Mouse (Mus musculus) left cerebral cortex, adult 2 months (tissue): ENCODE data around the gene Anxa3. TPM values are rescaled to one million over a fixed set of nuclear protein-coding genes. Genes with fewer than 3 reads are reported as not detected.

Experiments used
- DNase-seq, 2 experiments: peaks; one replicate each; pipeline ENCODE4 v3.0.0; 2021 to 2022; ENCODE audit warnings: low spot score in 2 of 2, mixed read lengths in 1 of 2; ENCODE audit errors: extremely low spot score in 1 of 2
- H3K27ac ChIP-seq: fragments of 200-600 bp; 2 replicates; pipeline ENCODE4 v1.8.1; 2022
- H3K4me3 ChIP-seq: fragments of 200-600 bp; 2 replicates; pipeline ENCODE4 v1.8.1; 2022
- CTCF ChIP-seq: fragments of 200-600 bp; IDR thresholded peaks from 2 replicates; pipeline ENCODE4 v1.8.1; 2022; ENCODE audit warnings: antibody characterized with exemption, mild to moderate bottlenecking, moderate library complexity
- intact Hi-C: fragments of 180-260 bp; cut with DNase I; formaldehyde crosslinking; loops from one replicate; pipeline ENCODE4 v1.15.1; 2025
- total RNA-seq, 2 experiments: library from RNA; stranded (reverse); gene quantifications; 2 replicates each; pipeline ENCODE4 v1.2.3; 2021

The Anxa3 gene
- total RNA-seq, 2 experiments from 2014 or later: 13.5 to 18.9 TPM

- Histone ChIP-seq H3K4me3 (no peak overlapping the region), H3K27ac (no peak overlapping the region)
- TF ChIP-seq CTCF: no peak
- intact Hi-C loops: no loop called here
- DNase-seq: no peak
These were observed 56.1 kb downstream of the Anxa3 start for GRCm38 (mm10) chr5:96849232-96849631.

- TF ChIP-seq CTCF: no peak
- intact Hi-C loops: no loop called here
- H3K4me3 ChIP-seq: no peak overlapping the region
- H3K27ac ChIP-seq: no peak overlapping the region
- no peak for DNase-seq
These were observed 60.3 kb downstream of the Anxa3 start for GRCm38 (mm10) chr5:96853451-96853850.

- Histone ChIP-seq H3K4me3 (no peak overlapping the region), H3K27ac (no peak overlapping the region)
- peak; percentile 56 for TF ChIP-seq CTCF
- intact Hi-C loops: loop anchor here (2.0 kb wide), 1 partner anchor 200 kb away; no protein-coding TSS in a partner anchor
- no peak for DNase-seq
These were observed 61.2 kb downstream of the Anxa3 start for GRCm38 (mm10) chr5:96854350-96854749.

DNA sequence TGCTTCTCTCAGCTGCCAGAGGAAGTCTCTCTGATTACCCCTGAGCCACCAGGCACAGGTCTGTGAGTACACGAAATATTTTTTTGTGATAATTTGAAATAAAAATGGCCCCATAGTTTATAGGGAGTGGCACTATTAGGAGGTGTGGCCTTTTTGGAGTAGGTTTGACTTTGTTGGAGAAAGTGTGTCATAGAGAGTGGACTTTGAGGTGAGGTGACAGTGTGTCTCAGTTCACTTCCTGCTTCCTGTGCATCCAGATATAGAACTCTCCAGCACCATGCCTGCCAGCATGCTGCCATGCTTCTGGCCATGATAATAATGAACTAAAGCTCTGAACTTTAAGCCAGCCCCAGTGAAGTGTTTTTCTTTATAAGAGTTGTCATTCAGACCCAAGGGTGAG lies 66.8 kb downstream of the Anxa3 start:
- DNase-seq: no peak
- intact Hi-C loops: no loop called here
- no peak overlapping the region for H3K4me3 ChIP-seq
- H3K27ac ChIP-seq: no peak overlapping the region
- TF ChIP-seq CTCF: no peak

DNA sequence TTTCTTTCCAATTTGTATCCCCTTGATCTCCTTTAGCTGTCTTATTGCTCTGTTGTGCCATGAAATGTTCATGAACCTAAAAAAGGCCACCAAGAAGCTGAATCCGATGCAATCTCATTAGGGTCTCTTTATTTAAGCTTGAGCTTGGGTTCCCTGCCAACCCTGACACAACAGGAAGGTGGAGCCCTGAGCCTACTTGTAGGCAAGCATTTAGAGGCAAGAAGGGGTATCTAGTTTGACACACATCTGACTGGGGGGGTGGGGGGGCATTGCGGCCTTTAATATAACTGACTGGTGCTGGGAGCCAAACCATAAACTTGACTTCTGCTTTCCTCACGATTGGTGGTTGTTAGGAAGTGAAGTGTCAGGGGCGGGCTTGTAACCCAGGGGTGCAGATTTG lies 74.0 kb downstream of the Anxa3 start:
- intact Hi-C loops: no loop called here
- no peak; the same call in none of the 2 replicates for TF ChIP-seq CTCF
- DNase-seq: no peak
- Histone ChIP-seq H3K4me3 (no peak overlapping the region), H3K27ac (no peak overlapping the region)

DNA sequence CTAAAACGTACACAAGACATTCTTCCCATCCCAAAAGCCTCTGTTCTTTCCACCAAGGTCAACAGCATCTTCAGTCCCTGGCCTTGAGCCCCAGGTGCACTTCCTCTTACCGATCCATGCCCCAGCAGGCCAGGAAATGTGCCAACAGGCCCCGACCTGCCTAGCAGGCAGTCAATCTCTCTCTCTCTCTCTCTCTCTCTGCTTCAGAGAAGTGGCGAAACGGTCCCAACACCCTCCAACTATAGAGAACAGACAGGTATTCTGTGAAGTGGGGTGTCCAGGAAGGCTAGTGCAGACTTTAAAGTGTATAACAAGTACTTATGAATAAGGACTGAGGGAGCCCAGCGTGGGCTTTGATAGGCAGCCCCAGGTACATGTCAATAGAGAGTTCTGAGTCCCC lies 75.8 kb downstream of the Anxa3 start:
- Histone ChIP-seq H3K27ac (no peak overlapping the region), H3K4me3 (no peak overlapping the region)
- no peak for DNase-seq
- TF ChIP-seq CTCF: no peak
- intact Hi-C loops: no loop called here

DNA sequence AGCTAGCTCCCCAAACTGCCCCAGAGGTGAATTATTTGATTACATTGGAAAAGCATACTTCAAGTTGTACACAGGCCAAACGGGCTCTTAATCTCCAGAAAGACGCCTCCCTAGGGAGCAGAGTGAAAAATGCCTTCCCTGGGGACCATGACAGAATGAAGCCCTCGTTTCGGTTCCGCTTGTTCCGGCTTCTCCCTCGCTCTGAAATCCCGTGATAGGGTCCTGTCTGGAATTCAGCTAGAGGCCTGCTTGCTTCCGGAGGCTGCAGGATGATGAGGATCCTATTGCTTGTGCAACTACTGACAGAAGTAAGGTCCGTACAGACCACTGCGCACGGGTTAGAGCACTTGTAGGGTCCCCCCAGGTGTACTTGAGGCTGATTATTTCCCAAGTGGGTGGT lies 77.9 kb downstream of the Anxa3 start:
- Histone ChIP-seq H3K4me3 (no peak overlapping the region), H3K27ac (no peak overlapping the region)
- TF ChIP-seq CTCF: no peak
- intact Hi-C loops: no loop called here
- DNase-seq: no peak

DNA sequence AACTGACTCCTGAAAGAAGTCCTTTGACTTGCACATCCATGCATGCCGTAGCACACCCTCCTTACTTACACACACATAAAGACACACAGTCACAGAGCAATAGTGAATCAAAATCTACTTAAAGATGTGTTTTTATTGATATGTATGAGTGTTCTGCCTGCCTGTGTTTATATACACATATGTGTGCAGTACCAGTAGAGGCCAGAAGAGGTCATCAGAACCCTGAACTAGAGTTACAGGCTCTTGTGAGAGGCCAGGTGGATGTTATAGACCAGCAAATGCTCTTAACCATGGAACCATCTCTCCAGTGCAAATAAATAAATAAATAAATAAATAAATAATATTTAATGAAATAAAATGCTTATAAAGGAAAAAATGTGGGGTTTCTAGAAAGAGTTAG lies 85.0 kb downstream of the Anxa3 start:
- TF ChIP-seq CTCF: peak; percentile 45
- intact Hi-C loops: no loop called here
- no peak for DNase-seq
- Histone ChIP-seq H3K27ac (no peak overlapping the region), H3K4me3 (no peak overlapping the region)

DNA sequence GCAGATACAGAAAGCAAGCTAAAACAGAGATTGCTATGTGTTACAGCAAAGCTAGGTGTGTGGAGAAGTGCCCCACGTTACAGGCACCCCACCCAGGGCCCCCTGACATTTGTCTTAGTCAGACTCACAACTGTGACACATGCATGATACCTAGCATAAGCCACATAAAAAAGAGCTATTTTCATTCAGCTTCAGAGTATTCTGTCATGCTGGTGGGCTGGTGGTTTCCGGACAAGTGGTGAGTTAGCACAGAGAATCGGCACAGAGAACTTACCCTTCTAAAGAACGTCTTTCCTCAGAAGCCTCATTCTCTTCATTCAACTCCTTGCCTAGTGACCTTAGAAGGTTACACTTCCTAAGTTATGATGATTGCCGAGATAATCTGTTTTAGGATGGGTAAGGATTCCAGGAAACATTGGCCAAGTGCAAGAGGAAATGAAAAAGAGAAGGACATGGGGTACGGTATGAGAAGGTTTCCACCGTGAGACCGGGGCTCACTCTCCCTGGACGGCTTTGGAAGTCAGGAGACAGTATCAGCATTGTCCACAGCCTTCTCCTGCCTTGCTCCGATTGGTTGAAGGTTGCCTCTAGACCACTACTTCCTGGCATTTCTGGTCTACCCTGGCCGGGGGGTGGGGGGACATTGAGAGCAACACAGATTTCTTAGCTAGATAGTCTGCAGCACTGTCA lies 85.9 kb downstream of the Anxa3 start:
- no peak for TF ChIP-seq CTCF
- Histone ChIP-seq H3K27ac (no peak overlapping the region), H3K4me3 (no peak overlapping the region)
- intact Hi-C loops: no loop called here
- DNase-seq: no peak

DNA sequence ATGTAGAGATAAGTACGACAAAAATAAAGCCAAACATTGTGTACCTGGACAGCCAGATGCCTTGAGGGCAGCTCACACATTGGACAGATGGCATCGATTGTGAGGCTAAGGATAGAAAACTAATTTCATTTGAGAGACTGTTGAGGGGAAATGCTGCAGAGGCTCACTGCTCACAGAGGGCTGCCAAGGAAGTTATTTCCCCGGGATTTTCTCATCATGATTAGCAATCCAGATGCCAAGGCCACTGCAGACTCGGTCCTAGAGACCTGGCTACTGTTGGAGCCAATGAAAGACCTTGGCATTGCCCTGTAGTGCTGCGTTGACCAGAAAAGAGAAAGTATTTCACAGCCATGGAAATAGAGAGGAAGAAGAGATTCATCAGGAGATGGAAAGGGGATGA lies 87.1 kb downstream of the Anxa3 start:
- intact Hi-C loops: no loop called here
- no peak for TF ChIP-seq CTCF
- no peak overlapping the region for H3K4me3 ChIP-seq
- no peak for DNase-seq
- no peak overlapping the region for H3K27ac ChIP-seq

DNA sequence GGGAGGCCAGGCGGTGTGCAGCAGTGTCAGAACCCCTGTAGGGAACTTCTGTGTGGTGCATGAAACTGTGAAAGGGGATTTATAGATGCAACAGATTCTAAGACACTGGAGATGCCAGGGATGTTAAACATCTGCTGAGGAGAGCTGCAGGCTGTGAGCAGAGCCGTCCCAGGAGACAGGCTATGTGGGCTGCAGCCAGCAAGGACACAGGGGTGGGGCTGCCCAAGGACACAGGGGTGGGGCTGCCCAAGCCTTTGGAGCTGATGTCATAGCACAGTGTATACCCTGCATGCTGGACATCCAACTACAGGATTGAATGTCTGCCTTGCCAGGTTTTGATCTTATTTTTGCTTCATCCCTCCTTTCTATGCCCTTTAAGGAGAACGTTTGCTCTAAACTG lies 88.0 kb downstream of the Anxa3 start:
- H3K27ac ChIP-seq: no peak overlapping the region
- intact Hi-C loops: no loop called here
- no peak for DNase-seq
- H3K4me3 ChIP-seq: no peak overlapping the region
- TF ChIP-seq CTCF: no peak

GRCm38 (mm10) chr5:96881613-96882012 lies 88.5 kb downstream of the Anxa3 start:
- intact Hi-C loops: no loop called here
- DNase-seq: no peak
- TF ChIP-seq CTCF: no peak
- H3K4me3 ChIP-seq: no peak overlapping the region
- no peak overlapping the region for H3K27ac ChIP-seq

DNA sequence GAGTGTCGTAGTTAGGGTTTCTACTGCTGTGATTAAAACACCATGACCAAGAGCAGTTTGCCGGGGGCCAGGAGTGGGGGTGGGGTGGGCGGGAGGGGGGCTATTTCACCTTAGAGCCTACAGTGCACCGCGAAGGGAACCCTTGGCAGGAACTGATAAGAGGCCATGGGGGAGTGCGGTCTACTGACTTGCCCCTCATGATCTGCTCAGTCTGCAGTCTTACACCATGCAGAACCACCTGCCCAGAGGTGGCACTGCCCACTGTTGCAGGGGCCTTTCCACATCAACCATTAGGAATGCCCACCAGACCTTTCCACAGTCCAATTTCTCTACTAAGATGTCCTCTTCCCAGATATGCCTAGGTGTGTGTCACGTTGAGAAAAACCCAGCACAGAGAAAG lies 92.1 kb downstream of the Anxa3 start:
- intact Hi-C loops: no loop called here
- no peak for DNase-seq
- TF ChIP-seq CTCF: no peak
- Histone ChIP-seq H3K27ac (no peak overlapping the region), H3K4me3 (no peak overlapping the region)

DNA sequence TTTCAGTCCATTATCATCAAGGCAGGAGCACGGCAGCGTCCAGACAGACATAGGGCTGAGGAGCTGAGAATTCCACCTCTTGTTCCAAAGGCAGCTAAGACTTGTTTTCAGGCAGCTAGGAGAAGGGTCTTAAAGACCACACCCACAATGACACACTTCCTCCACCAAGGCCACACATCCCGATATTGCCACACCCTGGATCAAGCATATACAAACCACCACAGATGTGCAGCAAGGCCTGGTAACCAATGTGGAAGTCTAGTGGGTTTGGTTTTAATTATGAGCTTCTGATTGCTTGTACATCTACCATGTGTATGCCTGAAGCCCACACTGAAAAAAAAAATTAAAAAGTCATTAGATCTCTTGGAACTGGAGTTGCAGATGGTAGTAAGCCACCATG lies 95.3 kb downstream of the Anxa3 start:
- no peak for DNase-seq
- intact Hi-C loops: no loop called here
- Histone ChIP-seq H3K27ac (no peak overlapping the region), H3K4me3 (no peak overlapping the region)
- no peak for TF ChIP-seq CTCF
